Mouse (Mus musculus) hindbrain, embryonic 10.5 days (tissue): ENCODE measurements around the gene Abcd2. TPM values are rescaled to one million over a fixed set of nuclear protein-coding genes. Genes with fewer than 3 reads are reported as not detected.

Experiments
- DNase-seq: peaks from one replicate; pipeline ENCODE4 v3.0.0-alpha.2; 2017; ENCODE audit warnings: low spot score
- H3K27ac ChIP-seq: fragments of 300-500 bp; sonication (generic); 2 replicates; pipeline ENCODE4 v1.5.1; 2016; ENCODE audit warnings: mild to moderate bottlenecking, moderate library complexity
- H3K27me3 ChIP-seq: fragments of 300-500 bp; sonication (generic); 2 replicates; pipeline ENCODE4 v1.6.1; 2016; ENCODE audit warnings: mild to moderate bottlenecking; ENCODE audit not compliant: poor library complexity, insufficient read depth, severe bottlenecking
- H3K36me3 ChIP-seq: fragments of 300-500 bp; sonication (generic); 2 replicates; pipeline ENCODE4 v1.6.1; 2016; ENCODE audit warnings: mild to moderate bottlenecking, moderate library complexity
- H3K4me1 ChIP-seq: fragments of 300-500 bp; sonication (generic); replicated peaks from 2 replicates; pipeline ENCODE4 v1.6.1; 2016; ENCODE audit warnings: mild to moderate bottlenecking
- H3K4me3 ChIP-seq: fragments of 300-500 bp; sonication (generic); 2 replicates; pipeline ENCODE4 v1.5.1; 2016; ENCODE audit warnings: mild to moderate bottlenecking, moderate library complexity
- H3K9me3 ChIP-seq: fragments of 300-500 bp; sonication (generic); 2 replicates; pipeline ENCODE4 v1.6.1; 2016; ENCODE audit warnings: mild to moderate bottlenecking, moderate library complexity
- WGBS: fragments of 180-500 bp; shearing (Covaris S2); methylation state at CpG from one replicate; pipeline ENCODE4 v1.1.7; 2016; 5-methylcytosine and 5-hydroxymethylcytosine counted together
- polyA plus RNA-seq: library from polyadenylated mRNA; unstranded; fragments of >200 nt; fragmentation: Nextera tagmentation; extraction: Ambion mirVana; gene quantifications from 2 replicates; pipeline ENCODE4 v1.2.1, GENCODE M21; 2016

Gene Abcd2
- polyA plus RNA-seq, 1 experiment from 2014 or later = 18.3 TPM

GRCm38 (mm10) chr15:91179911-91180622, 11.5 kb downstream of the Abcd2 start:
- 0 out of 2 replicates have a peak overlapping the region, but pooled peaks have one; percentile 66 for H3K27ac ChIP-seq
- no peaks in the 10 kb centered on the region for H3K9me3 ChIP-seq
- peaks cover 14% of the 10 kb centered on the region for H3K4me1 ChIP-seq
- 67% methylated on average over 15 of the region's 15 CpGs for WGBS
- DNase-seq = no peak
- H3K36me3 ChIP-seq = peaks cover 39% of the 10 kb centered on the region
- no peak overlapping the region for H3K4me3 ChIP-seq
- no peaks in the 10 kb centered on the region for H3K27me3 ChIP-seq

- DNase-seq = no peak
- WGBS = 85% methylated on average over 9 of the region's 9 CpGs
- peaks cover 36% of the 10 kb centered on the region for H3K36me3 ChIP-seq
- no peak overlapping the region for H3K4me3 ChIP-seq
- H3K27me3 ChIP-seq = no peaks in the 10 kb centered on the region
- no peak overlapping the region for H3K27ac ChIP-seq
- peaks cover 14% of the 10 kb centered on the region for H3K4me1 ChIP-seq
- no peaks in the 10 kb centered on the region for H3K9me3 ChIP-seq
Measured at GRCm38 (mm10) chr15:91178656-91179314, 12.8 kb downstream of the Abcd2 start.

- Histone ChIP-seq H3K4me3 (no peak overlapping the region), H3K27me3 (no peaks in the 10 kb centered on the region), H3K4me1 (0 out of 2 replicates have a peak, but pooled peaks cover 5% of the 10 kb centered on the region), H3K27ac (no peak overlapping the region), H3K36me3 (peaks cover 32% of the 10 kb centered on the region), H3K9me3 (no peaks in the 10 kb centered on the region)
- WGBS = 85% methylated on average over 4 of the region's 4 CpGs
- no peak for DNase-seq
Measured at GRCm38 (mm10) chr15:91172193-91172592, 19.4 kb downstream of the Abcd2 start.

- WGBS = 90% methylated on average over 4 of the region's 4 CpGs
- DNase-seq = no peak
- Histone ChIP-seq H3K9me3 (no peaks in the 10 kb centered on the region), H3K27me3 (no peaks in the 10 kb centered on the region), H3K4me3 (no peak overlapping the region), H3K27ac (no peak overlapping the region), H3K4me1 (0 out of 2 replicates have a peak, but pooled peaks cover 5% of the 10 kb centered on the region), H3K36me3 (peaks cover 25% of the 10 kb centered on the region)
Measured at GRCm38 (mm10) chr15:91171332-91171731, 20.3 kb downstream of the Abcd2 start.

- Histone ChIP-seq H3K4me3 (no peak overlapping the region), H3K36me3 (peaks cover 24% of the 10 kb centered on the region), H3K27me3 (no peaks in the 10 kb centered on the region), H3K9me3 (no peaks in the 10 kb centered on the region), H3K27ac (no peak overlapping the region), H3K4me1 (0 out of 2 replicates have a peak, but pooled peaks cover 5% of the 10 kb centered on the region)
- 81% methylated on average over 9 of the region's 9 CpGs for WGBS
- no peak for DNase-seq
Measured at GRCm38 (mm10) chr15:91170602-91171328, 20.8 kb downstream of the Abcd2 start.

- no peak for DNase-seq
- 92% methylated on average over 13 of the region's 13 CpGs for WGBS
Measured at GRCm38 (mm10) chr15:91167850-91168562, 23.6 kb downstream of the Abcd2 start.

GRCm38 (mm10) chr15:91165021-91165420, 26.6 kb downstream of the Abcd2 start:
- Histone ChIP-seq H3K27ac (peak overlapping the region; percentile 45; the same call in 1 of the 2 replicates), H3K27me3 (no peaks in the 10 kb centered on the region), H3K36me3 (peaks cover 18% of the 10 kb centered on the region), H3K9me3 (no peaks in the 10 kb centered on the region), H3K4me3 (no peak overlapping the region), H3K4me1 (no peaks in the 10 kb centered on the region)
- 4% methylated on average over 5 of the region's 5 CpGs for WGBS
- DNase-seq = peak; percentile 33

More at GRCm38 (mm10) chr15:91167850-91168562, 23.6 kb downstream of the Abcd2 start:
- Histone ChIP-seq H3K27ac (no peak overlapping the region), H3K27me3 (no peaks in the 10 kb centered on the region), H3K36me3 (peaks cover 15% of the 10 kb centered on the region), H3K9me3 (no peaks in the 10 kb centered on the region), H3K4me3 (no peak overlapping the region), H3K4me1 (0 out of 2 replicates have a peak, but pooled peaks cover 5% of the 10 kb centered on the region)

- Histone ChIP-seq H3K4me3 (no peak overlapping the region), H3K27me3 (no peaks in the 10 kb centered on the region), H3K27ac (no peak overlapping the region), H3K4me1 (no peaks in the 10 kb centered on the region), H3K36me3 (peaks cover 26% of the 10 kb centered on the region), H3K9me3 (no peaks in the 10 kb centered on the region)
- 94% methylated on average over 2 of the region's 2 CpGs for WGBS
- DNase-seq = no peak
Measured at GRCm38 (mm10) chr15:91163454-91163853, 28.1 kb downstream of the Abcd2 start.

- no peak overlapping the region for H3K27ac ChIP-seq
- no peaks in the 10 kb centered on the region for H3K4me1 ChIP-seq
- 90% methylated on average over 5 of the region's 5 CpGs for WGBS
- no peaks in the 10 kb centered on the region for H3K27me3 ChIP-seq
- peaks cover 8% of the 10 kb centered on the region; the same call in 1 of the 2 replicates for H3K9me3 ChIP-seq
- DNase-seq = no peak
- peaks cover 43% of the 10 kb centered on the region for H3K36me3 ChIP-seq
- no peak overlapping the region for H3K4me3 ChIP-seq
Measured at GRCm38 (mm10) chr15:91161153-91161552, 30.4 kb downstream of the Abcd2 start.

GRCm38 (mm10) chr15:91153311-91153710, 38.3 kb downstream of the Abcd2 start:
- Histone ChIP-seq H3K4me3 (no peak overlapping the region), H3K27me3 (no peaks in the 10 kb centered on the region), H3K36me3 (peaks cover 75% of the 10 kb centered on the region), H3K9me3 (peaks cover 26% of the 10 kb centered on the region), H3K27ac (no peak overlapping the region), H3K4me1 (no peaks in the 10 kb centered on the region)
- WGBS = 76% methylated on average over 3 of the region's 3 CpGs
- no peak for DNase-seq

GRCm38 (mm10) chr15:91152592-91152991, 39.0 kb downstream of the Abcd2 start:
- no peaks in the 10 kb centered on the region for H3K27me3 ChIP-seq
- DNase-seq = no peak
- no peak overlapping the region for H3K27ac ChIP-seq
- H3K4me3 ChIP-seq = no peak overlapping the region
- H3K9me3 ChIP-seq = peaks cover 30% of the 10 kb centered on the region
- WGBS = 81% methylated on average over 1 of the region's 1 CpGs
- H3K36me3 ChIP-seq = peaks cover 76% of the 10 kb centered on the region
- no peaks in the 10 kb centered on the region for H3K4me1 ChIP-seq

- no peak for DNase-seq
- Histone ChIP-seq H3K9me3 (no peaks in the 10 kb centered on the region), H3K27ac (no peak overlapping the region), H3K27me3 (no peaks in the 10 kb centered on the region), H3K36me3 (no peaks in the 10 kb centered on the region), H3K4me1 (no peaks in the 10 kb centered on the region), H3K4me3 (no peak overlapping the region)
- 87% methylated on average over 4 of the region's 4 CpGs for WGBS
Measured at GRCm38 (mm10) chr15:91124584-91124983, 67.0 kb downstream of the Abcd2 start.
